Mouse (Mus musculus) liver, postnatal 0 days (tissue): ENCODE data around the gene Hbb-bt.

Experiments
- CTCF ChIP-seq: sonication (generic); IDR thresholded peaks from 2 replicates; pipeline ENCODE4 v1.5.1; 2016; ENCODE audit warnings: antibody characterized with exemption, low read depth
- EP300 ChIP-seq: IDR thresholded peaks from 2 replicates; pipeline ENCODE4 v1.6.1; 2016; ENCODE audit warnings: antibody characterized with exemption, low read depth, mild to moderate bottlenecking

GRCm38 (mm10) chr7:103824597-103824996, 10.8 kb upstream of the Hbb-bt start:
- TF ChIP-seq CTCF = no peak
- TF ChIP-seq EP300 = peak; percentile 81
